Comparison of ENCODE assay signal across 25 mouse cellular contexts in genomic region chr5:115720761-115721160, GRCm38 (mm10). TPM values are rescaled to one million over a fixed set of nuclear protein-coding genes. Genes with fewer than 3 reads are reported as not detected.
DNase-seq lines count a peak whose midpoint lies in the region; ATAC-seq and TF ChIP-seq lines count a peak whose summit lies in the region.
"Had no signal": no experiment of that assay in that cellular context is flagged by ENCODE, and none has a peak within 500 bp of the region (broad histone marks: within the 10 kb centered on the region; RNA-seq: fewer than 3 reads in every experiment).

No protein-coding gene starts in this region.

- TF ChIP-seq CTCF in kidney, adult 2 months (conservative IDR thresholded peaks at IDR 0.05; ENCODE audit: insufficient read depth, insufficient read length, low read depth, low read length): no peak
- no peak for TF ChIP-seq CTCF in brain, embryonic 14.5 days (IDR thresholded peaks at IDR 0.05; ENCODE audit: borderline replicate concordance, extremely low read depth, insufficient read depth, insufficient read length)

- DNase-seq in kidney, adult 2 months: peak; percentile 73
- peak; percentile 13 for DNase-seq in kidney, postnatal 14 days
- DNase-seq in kidney, adult 18-20 months: no peak
- DNase-seq in 416B (ENCODE audit: low read depth): peak; percentile 41
- peak; percentile 37 for DNase-seq in brain, embryonic 14.5 days (ENCODE audit: low read depth)
- no peak for DNase-seq in lung, postnatal 10 days
- DNase-seq: adrenal gland, adult 8-10 months; adrenal gland, postnatal 25 days; cerebellum, adult 18-20 months; cerebellum, adult 9-10 months; cerebellum, postnatal 14 days; gastrocnemius, postnatal 36 days; heart, adult 2 months; heart, postnatal 14 days; heart, postnatal 4 days had no signal

- H3K9me3 ChIP-seq in kidney, embryonic 16.5 days (ENCODE audit: low read length): no peaks in the 10 kb centered on the region
- H3K9me3 ChIP-seq: forebrain, embryonic 10.5 days; forebrain, embryonic 13.5 days; heart, embryonic 10.5 days; heart, embryonic 13.5 days had no signal

- no peak overlapping the region for H3K9ac ChIP-seq in kidney, embryonic 16.5 days (replicated peaks; ENCODE audit: low read length)
- H3K9ac ChIP-seq: forebrain, embryonic 13.5 days; heart, embryonic 13.5 days; hindbrain, embryonic 14.5 days had no signal

- peaks cover 10% of the 10 kb centered on the region; the same call in 1 of the 2 replicates for H3K4me1 ChIP-seq in kidney, adult 2 months (ENCODE audit: control insufficient read depth, insufficient read depth, low read length)
- no peaks in the 10 kb centered on the region for H3K4me1 ChIP-seq in kidney, embryonic 16.5 days (ENCODE audit: insufficient read depth, low read length)
- H3K4me1 ChIP-seq: forebrain, embryonic 10.5 days; forebrain, embryonic 13.5 days; heart, embryonic 10.5 days; heart, embryonic 13.5 days had no signal

- 35% methylated on average over 3 of the region's 3 CpGs for WGBS in kidney, adult 2 months
- WGBS in kidney, embryonic 16.5 days: 50% methylated on average over 3 of the region's 3 CpGs

- no peak overlapping the region for H3K27ac ChIP-seq in kidney, adult 2 months (ENCODE audit: insufficient read depth, low read depth, low read length)
- H3K27ac ChIP-seq in kidney, embryonic 16.5 days (ENCODE audit: low read length): no peak overlapping the region
- H3K27ac ChIP-seq: forebrain, embryonic 10.5 days; forebrain, embryonic 13.5 days; heart, adult 2 months; heart, embryonic 10.5 days; heart, embryonic 13.5 days; hindbrain, embryonic 14.5 days; hindbrain, postnatal 0 days had no signal

- H3K27me3 ChIP-seq in kidney, adult 2 months (replicated peaks; ENCODE audit: control insufficient read depth, insufficient read depth, low read length): no peaks in the 10 kb centered on the region
- H3K27me3 ChIP-seq in kidney, embryonic 16.5 days (ENCODE audit: insufficient read depth, low read length): no peaks in the 10 kb centered on the region
- H3K27me3 ChIP-seq: forebrain, embryonic 13.5 days had no signal

- H3K36me3 ChIP-seq in kidney, adult 2 months (ENCODE audit: control insufficient read depth, insufficient read depth, low read length): no peaks in the 10 kb centered on the region
- H3K36me3 ChIP-seq in kidney, embryonic 16.5 days (ENCODE audit: insufficient read depth, low read length): no peaks in the 10 kb centered on the region
- H3K36me3 ChIP-seq: forebrain, embryonic 10.5 days; heart, embryonic 10.5 days; heart, embryonic 13.5 days had no signal

- no peak for ATAC-seq in kidney, embryonic 16.5 days (ENCODE audit: low FRiP score, low TSS enrichment)
- ATAC-seq: activated CD4-positive, CD25-positive, alpha-beta regulatory T cell, adult 4 months; CD4-positive, CD25-positive, alpha-beta regulatory T cell, adult 4 months; forebrain, embryonic 13.5 days; forebrain, embryonic 16.5 days; hindbrain, postnatal 0 days had no signal

- H3K4me3 ChIP-seq in kidney, adult 2 months (ENCODE audit: insufficient read depth, low read depth, low read length): no peak overlapping the region
- no peak overlapping the region for H3K4me3 ChIP-seq in kidney, embryonic 16.5 days (ENCODE audit: low read length)
- H3K4me3 ChIP-seq: forebrain, embryonic 10.5 days; forebrain, embryonic 13.5 days; heart, adult 2 months; heart, embryonic 10.5 days; heart, embryonic 13.5 days had no signal

- H3K4me2 ChIP-seq in kidney, embryonic 16.5 days (replicated peaks; ENCODE audit: low read depth, low read length): no peak overlapping the region
- H3K4me2 ChIP-seq: forebrain, embryonic 13.5 days; heart, embryonic 13.5 days; hindbrain, embryonic 14.5 days had no signal

- no peak for TF ChIP-seq POLR2A in kidney, adult 2 months (IDR thresholded peaks at IDR 0.05; ENCODE audit: low read depth, low read length)
- TF ChIP-seq POLR2A in brain, embryonic 14.5 days (IDR thresholded peaks at IDR 0.05; ENCODE audit: borderline replicate concordance, extremely low read depth, insufficient read depth, insufficient read length, poor library complexity, severe bottlenecking): no peak

RNA-seq across cellular contexts. Expression of gene Bicdl1, which starts 10.7 kb away (rescaled TPM):
- polyA plus RNA-seq in kidney, adult 2 months (2012; rRNA removed): 55.9 and 67.5 TPM in 2 replicates
- polyA plus RNA-seq in kidney, embryonic 16.5 days (2015; fragmentation: Nextera tagmentation; extraction: Ambion mirVana): 13.8 and 14.9 TPM in 2 replicates
- 165 and 168 TPM in 2 replicates for polyA plus RNA-seq in brain, embryonic 14.5 days (2012; rRNA removed)

Comparison
In these comparisons a context has a peak if more than half of its experiments do, and no peak if none do; other contexts are left out.
1. DNase-seq: peak in kidney, adult 2 months (single experiment), kidney, postnatal 14 days (single experiment), 416B (single experiment) and brain, embryonic 14.5 days (single experiment); none in kidney, adult 18-20 months (single experiment) and lung, postnatal 10 days (single experiment).